Mouse (Mus musculus): ENCODE measurements at regions not wholly inside any gene's neighbourhood (a gene's known extent, or its start where the extent isn't known, plus 50 kb on each side); places are given as distances from the start of the nearest gene placed in this dataset.

DNA sequence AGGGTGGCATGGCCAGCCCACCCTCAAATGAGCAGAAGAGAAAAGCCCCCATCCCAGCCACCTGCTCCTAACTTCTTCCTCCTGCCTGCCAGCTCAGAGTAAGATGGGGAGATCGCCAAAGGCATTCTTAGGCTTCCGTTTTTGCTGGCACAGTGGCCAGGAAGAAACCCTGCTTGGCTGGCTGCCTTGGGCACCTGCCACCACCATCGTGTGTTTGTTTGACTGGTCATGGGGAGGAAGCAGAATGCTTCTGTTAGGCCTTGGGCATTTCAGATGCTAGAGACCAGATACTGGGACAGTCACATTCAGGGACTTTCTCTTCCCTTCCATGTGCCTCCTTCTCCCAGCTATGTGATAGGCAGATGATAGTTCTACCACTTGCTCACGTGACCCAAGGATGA lies 1283.7 kb upstream of the A1bg start:
- DNase-seq = no peak

DNA sequence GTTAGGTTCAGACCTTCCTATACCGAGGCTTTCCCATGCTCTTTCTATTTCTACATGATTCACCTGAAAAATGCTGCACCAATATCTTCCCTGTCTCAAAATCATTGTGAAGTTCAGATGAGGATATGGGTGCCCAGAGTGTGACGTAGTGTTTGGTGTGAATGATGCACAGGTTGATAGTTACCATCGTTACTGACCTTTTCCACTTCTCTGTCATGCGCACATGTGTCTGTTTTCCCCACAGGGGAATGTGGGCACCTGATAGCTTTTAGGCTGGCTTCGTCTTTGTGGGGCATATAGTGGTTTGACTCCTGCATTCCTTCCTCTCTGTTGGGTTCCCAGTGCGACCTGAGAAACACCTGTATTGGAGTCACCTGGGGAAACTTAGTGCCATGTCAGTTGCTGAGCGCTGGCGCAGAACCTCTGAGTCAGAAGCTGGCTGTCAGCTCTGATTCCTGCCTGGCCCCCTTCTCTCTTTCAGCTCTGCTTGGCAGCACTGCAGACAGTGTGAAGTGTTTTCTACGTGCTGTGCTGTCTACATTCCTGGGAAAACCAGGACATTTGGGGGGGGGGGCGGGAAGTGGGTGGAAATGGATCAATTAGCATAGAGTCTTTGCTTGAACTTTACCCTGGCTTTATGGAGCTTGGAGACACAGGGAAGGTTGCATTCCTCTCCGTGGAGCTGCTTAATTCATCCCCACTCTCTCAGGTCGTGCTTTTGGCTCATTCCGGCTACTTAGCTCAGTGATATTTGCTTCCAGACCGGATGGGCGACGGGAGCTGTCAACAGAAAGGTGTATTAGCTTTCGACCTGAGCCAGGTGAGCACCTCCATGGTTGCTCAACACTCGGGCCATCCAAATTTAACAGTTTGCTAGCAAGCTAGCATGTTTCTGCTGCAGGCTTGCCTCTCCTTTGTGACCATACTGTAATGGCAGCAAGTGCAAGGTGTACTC lies 1281.4 kb upstream of the A1bg start:
- DNase-seq = no peak

DNA sequence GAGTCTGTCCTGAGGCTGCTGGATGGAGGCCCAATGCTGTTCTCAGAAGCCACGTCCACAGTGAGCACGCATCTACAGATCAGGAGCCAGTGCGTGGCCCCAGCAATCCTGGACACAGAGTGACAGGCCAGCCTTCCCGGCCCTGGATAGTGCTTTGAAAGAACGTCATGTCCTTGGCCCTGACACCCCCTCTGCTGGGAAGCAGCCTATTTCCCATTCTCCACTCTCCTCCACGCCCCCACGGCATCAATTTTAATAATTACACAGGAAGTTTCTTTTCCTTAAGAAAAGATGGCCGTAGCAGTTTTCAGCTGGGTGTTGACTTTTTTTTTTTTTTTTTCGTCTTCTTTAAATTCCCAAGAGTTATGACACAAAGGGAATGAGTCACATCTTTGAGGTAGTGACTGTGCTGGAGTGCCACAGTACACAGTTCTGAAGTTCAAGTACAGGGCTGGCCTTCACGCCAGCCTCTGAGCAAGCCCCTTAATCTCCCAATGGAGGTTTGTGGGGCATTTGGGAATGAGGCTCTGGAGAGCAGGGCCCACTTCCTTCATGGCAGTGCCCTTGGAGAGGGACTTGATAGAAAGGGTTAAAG lies 1280.1 kb upstream of the A1bg start:
- DNase-seq = no peak

DNA sequence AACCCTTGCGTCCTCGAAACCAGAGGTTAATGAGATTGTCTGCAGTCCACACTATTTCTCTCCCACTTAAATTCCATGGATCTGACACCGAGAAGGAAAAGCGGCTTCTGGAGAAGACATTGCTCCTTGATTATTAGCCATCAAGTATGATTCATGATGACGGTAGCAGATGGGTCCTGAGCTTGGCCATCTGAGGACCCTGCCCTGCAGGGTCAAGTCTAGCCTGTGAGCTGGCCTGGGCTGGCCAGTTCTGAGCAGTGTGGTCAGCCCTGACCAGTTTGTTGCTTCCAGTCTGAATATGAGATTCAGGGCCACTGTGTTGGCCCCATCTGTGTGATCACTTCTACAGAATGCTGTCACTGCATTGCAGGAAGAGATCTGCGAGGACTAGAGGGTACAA lies 1275.9 kb upstream of the A1bg start:
- DNase-seq = no peak

DNA sequence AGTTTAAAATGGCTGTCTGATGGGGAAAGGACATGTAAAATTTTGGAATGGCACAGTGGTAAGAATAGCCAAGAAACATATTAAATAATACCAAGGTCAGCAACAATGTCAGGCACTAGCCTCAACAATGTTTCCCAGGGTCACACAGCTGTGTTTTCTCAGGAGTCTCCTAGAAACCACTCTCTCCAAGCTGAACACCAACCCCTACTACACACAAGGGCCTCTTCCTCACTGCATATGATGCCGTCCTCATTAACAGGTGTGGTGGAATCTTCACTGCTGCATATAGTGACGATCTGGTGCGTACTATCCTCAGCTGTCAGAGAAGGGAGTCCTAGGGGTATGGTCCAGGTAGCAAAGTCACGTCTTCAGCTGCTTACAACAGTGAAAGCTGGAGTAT lies 1275.4 kb upstream of the A1bg start:
- no peak for DNase-seq

DNA sequence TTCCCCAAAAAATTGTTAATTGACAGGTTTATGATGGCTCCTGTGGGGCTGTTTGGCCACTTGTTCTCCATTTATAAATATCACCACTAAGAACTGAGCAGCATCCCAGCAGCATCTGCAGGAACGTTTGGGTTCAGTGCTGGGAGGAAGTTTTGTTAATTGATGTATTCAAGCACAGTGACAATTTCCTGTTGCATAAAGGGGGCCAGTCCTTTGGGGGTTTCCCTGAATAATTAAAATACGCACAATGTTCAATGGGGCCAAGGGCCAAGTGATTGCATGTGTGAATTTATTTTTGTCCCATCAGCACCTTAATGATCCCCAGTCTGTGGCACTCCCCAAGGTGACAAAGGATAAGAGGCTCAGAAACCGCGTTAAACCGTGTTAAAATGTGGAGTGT lies 1272.6 kb upstream of the A1bg start:
- peak; percentile 27 to 37 for DNase-seq

DNA sequence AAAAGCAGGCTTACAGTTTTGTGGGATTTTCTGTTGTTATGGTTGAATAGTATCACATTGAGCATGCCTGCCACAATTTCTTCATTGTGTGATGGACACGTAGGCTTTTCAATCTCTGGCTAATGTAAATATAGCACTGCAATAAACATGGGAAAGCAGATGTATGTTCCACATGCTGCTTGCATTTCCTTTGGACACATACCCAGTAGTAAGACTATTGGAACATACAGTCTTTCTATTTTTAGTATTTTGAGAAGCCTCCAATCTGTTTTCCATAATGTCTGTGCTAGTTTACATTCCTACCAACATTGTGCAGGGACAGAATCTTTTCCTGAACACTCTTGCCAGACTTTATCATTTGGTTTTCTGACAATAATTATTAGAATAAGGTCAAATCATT lies 1269.9 kb upstream of the A1bg start:
- DNase-seq = no peak

DNA sequence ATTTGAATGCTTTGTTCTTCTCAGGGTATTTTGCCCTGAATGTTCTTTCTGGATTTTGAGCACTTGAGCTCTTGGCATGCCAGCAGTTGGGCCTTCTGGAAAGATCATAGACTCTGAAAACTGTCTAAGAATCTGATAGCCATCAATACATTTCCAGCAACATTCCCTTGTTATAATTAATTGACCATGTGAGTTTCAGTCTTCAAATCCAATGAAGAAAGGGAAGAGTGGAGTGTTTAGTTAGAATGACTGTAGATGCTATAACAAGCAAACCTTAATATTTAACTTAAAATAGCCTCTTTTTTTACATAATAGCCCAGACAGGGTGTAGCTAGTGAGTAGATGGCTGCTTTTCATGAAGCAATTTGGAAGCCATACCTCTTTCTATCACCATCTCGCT lies 1268.8 kb upstream of the A1bg start:
- DNase-seq = no peak

DNA sequence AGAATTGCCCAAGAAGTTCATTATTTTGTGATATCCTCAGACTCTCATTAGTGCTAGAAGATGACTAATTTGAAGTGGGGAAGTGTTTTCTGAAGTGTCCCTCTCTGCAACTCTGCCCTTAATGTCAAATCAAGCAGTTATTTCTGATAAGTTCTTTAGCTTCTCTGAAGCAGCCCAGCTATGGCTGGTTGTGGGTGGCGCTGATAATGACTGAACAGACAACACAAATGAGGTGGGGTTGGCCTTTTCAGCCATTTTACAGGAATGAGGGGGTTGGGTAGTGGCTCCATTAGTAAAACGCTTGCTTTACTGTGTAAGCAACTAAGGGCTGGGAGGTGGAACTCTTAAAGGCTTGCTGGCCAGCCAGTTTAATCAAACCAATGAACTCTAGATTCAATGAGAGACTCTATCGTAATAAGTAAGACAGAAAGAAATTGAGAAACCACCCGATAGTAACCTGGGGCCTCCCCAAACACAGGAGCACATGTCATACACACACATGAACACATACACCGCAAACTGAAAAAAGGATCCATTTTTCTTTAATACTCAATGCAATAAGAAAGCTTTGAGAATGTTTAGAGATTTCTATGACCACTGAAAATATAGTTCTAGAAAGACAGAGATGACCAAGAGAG lies 1268.3 kb upstream of the A1bg start:
- no peak for DNase-seq

DNA sequence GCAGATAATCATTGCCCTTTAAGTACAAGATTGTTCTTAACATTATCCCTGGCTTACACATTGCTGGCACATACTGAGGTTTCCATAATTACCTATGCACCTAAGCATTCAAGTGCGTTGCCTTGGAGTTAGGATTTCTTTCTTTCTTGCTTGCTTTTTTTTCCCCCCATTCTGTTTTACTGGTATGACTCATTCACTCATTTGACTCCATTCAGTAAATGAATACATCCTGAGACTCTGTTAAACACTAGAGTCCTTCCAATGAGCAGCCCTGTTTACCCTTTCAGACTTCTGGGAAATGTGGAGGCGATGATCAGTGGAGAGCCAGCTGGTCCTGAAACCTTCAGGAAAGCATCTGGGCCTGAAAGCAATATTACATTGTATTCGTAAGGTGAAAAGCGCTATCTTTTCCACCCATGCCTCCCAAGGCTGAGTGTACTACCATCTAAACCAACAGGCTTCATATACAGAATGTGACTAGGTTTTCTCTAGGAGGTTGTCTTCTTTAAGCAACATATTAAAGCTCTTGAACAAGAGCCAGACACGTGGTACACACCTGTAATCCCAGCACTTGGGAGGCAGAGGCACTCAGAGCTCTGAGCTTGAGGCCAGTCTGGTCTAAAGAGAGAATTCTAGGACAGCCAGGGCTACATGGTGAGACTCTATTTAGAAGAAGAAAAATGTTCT lies 1267.6 kb upstream of the A1bg start:
- DNase-seq = no peak

DNA sequence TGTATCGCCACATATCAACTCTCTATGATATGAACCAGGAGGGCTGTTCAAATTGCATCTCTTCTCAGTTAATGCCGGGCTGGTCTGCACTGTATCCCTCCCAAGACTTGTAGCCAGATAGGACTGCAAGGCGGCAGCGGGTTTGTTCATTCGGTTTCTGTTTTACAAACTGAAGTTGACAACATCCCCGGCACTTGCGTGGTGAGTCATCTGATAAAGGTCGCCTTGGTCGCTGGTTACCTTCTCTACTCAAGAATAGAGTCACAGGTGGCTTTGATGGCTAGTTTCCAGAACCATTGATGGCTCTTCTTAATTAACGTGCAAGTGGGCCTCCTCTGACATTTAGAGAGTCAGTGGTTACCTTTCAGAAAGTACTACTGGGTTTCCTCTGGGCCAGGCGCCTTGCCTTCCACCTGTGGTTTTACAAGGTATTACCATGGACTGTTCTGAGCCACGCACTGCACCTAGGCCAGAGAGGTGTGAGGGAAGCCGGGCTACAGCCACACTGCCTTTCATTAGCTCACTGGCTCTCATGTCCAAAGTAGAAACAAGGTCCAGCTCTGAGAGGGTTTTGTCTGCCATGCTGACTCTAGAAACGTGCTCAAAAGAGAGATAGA lies 1266.9 kb upstream of the A1bg start:
- DNase-seq = no peak

DNA sequence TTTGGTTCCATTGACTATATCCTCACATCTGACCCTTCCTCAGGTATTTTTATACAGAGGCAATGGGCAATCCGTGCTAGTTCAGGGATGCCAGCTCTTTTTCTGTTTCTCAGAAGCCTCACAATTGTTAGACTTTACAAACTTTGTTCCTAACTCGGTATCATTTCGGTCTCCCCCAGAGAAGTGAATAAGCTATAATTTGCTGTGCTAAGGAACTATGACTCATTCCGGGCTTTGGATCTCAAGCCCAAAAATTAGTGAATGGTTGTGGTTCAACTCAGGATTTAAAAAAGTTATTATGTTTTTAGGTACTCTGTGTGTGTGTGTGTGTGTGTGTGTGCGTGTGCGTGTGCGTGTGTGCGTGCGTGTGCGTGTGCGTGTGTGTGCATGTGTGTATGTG lies 1263.7 kb upstream of the A1bg start:
- DNase-seq = no peak

DNA sequence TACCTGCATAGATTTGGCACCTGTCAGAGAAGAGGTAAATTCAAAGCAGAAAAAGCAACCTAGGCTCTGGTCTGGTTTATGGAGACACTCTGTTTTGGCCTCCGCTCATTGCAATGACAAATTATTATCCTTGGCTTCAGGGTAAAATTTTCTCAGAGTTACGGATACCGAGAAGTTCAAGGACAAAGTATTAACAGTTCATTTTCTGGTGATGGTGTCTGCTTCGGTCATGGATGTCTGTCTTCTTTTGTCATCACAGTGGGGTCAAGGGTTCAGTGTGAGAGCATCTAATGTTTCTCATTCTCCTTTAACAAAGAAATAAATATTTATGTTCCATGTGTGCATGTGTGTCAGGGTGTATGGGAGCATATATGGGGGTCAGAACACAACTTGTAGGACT lies 1261.0 kb upstream of the A1bg start:
- no peak for DNase-seq

DNA sequence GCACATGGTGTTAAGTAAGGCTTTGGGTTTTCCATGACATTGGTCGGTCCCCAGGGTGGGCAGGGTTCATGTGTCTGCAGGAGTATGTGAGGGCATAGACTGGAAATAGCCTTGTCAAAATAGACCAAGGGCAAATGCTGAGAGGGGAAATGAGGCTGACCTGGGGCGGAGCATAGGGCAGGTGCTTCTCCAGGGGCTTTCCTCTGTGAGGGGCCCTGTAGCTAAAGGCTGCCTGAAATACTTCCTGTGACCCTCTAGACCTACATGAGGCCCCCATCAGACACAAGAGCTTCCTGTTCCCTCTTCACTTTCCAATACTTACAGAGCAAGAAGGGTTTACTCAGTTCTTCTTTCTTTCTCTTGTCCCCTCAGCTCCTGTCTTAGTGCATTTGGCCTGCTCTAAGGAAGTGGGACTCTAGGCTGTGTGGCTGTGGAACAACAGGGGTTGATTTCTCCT lies 1258.7 kb upstream of the A1bg start:
- peak; percentile 81 to 87 for DNase-seq

DNA sequence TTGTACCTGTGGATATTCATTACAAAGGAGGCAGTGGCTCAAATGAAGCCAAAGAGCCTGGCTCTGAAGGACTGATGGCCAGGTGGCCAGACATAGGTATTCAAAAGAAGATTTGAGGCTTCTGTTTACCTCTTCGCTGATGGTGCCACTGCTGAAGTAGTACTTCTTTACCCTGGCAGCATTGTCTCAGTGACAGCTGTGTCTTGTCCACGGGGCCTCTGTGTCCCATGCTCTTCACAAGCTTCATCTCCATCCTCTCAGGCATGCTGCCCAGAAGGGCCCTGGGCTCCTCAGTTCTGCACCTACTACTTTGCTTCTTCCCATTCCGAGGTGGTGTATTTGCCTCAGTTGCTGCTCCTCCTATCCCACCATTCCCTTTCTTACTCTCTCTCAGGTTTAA lies 1257.9 kb upstream of the A1bg start:
- peak in 1 of 2 experiments; percentile 22 for DNase-seq

DNA sequence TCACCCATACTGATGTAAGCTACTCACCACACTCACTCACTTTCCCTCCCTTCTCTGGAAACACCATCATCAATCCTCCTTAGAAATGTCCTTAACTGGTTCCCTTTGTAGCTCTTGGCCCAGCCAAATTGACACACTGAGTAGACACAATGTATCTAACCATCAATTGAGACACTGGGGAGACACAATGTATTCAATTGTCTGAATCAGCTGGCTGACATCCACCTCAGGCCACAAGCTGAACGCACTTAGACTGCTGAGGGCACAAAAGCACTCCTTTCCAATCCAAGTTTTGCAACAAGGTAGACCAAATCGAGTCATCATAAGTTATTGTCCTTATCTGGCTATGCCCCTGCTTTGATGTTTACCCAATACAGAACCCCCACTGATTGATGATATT lies 1257.0 kb upstream of the A1bg start:
- no peak for DNase-seq

DNA sequence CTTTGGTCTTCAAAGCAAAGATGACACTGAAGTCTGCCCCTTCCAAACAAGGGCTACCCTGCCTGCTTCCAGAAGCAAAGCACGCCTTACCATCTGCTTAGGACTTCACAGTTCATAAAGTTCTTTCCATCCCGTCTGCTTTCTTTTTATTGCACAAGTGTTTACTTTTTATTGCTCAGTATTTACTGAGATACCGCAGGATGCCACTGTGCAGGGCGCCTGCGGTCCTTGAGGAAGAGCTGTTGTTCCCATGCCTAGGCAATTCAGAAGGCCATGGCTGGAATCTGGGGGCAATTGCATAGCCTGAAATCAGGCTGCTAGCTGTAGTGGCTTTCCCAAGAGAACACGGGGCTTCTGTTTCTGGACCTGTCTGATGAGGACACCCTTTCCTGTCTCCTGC lies 1255.8 kb upstream of the A1bg start:
- no peak for DNase-seq

DNA sequence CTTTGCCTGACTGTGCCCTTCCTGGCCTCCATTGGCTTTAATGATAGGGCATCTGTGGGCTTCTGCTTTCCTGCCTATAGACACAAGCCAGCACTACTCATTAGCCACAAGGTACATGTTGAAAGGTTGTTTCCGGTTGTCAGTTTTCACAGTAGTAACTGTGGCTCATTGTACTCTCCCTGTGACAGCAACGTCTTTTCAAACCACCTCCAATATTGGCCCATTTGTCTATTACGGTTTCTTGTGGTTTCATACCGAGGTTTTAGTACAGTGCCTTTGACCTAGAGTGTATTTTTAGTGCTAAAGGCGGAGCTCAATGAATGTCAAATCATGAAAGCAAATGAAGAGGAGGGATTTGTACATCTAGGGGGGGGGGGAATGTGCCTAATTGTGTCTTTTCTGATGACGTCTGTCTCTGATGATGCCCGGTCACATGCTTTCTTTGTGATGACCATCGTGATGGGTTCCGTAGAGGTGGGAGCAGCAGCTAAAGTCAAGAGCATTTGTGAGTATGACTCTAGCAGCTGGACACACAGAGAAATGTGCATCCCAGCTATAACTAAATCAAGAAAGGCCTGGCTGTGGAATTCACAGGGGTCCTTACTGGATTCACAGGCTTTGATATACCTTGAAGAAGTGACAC lies 1255.1 kb upstream of the A1bg start:
- peak; percentile 61 to 63 for DNase-seq

DNA sequence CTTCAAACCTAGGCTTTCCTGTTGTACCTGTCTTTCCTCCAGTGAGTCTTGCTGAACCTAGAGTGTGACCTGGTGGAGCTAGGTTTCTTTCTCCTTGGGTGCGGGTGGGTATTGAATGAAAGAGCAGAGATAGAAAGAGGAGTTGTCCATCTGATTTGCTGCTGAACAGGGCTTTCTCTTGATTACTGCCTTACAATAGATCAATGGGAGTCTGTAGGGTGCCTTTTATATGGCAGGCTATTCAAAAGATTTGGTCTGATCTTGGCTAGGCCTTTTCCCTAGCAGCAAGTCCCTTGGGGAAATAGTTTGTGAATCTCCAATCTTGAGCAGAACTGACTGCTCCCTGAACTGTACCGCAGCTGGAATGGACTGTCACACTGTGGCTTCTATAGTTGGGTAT lies 1253.3 kb upstream of the A1bg start:
- no peak for DNase-seq

DNA sequence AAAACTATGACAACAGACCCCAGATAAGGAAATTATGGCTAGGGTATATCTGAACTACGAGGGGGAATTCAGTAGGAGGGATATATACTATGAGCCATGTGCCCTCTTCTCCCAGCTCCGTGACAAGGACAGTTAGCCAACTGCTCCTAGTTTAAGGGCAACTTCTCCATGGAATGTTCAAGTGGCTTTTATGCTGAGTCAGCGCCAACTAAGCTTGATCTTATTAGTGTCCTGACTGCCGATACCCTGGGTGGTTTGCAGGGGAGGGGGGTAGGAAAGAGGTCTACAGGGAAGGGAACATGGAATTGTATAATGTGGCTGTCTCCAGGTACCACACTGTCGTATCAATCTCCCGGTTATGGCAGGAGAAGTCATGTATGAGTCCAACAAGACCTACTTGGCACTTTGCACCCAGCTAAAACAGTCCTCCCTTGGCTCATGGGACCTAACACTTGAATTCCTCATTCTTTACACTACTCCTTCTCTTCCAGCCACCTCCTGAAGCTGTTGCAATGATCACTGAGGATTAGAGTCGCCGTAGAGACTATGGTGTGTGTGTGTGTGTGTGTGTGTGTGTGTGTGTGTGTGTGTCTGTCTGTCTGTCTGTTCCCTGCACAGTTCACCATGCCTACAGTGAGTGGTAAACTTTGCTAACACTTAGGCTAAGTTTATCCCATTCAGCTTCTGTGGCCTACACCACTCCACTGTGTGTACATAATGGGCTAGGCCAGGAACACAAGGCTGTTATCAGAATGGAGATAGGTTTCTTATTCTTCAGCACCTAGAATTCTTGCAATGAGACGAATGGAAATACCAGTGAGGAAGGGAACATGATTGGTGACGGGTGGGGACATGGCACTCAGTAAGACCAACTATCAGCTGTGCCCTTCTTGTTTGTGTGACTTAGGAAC lies 1251.1 kb upstream of the A1bg start:
- no peak for DNase-seq

DNA sequence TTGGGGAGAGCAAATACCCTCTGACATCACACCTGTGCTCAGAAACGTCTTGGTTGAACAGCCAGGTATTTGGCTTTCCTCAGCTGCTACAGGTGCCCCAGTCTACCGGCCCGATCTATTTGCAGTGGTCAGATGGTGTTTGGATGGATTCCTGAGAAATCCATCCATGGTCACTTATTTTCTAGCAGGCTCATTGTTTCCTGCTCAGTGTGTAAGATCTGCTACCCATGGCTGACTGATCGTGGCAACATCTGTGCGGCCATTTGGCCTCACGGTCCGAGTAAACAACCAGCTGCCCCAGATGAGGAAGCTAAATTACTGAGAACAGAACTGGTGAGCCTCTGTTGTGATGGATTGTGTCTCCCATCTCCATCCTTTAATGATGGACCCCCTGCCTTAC lies 1248.8 kb upstream of the A1bg start:
- peak in 1 of 2 experiments; percentile 16 for DNase-seq

All from B cell, adult 2 months (primary cell).